Comparison of ENCODE assay signal across 1 mouse cellular context in the genomic region with DNA sequence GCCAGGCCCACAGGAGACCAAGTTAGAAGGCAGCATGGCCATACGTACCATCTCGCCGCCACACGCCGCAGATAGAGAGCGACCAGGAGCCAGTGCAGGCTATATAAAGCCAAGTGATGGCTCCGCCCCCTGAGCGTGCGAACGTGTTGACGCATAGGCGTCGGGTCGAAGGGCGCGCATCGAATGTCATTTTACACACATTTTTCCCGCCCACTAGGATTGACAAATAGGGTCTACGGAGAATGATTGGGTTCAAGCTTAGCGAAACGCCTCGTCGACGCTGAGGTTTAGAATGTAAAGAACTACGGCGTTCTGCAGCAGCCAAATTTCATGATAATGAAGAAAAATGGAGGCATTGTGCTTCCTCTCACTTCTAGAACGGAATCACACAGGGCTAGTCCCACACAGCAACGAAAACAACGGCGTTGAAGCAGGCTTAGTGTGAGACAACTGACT.
TF ChIP-seq lines count a peak whose summit lies in the region.

No protein-coding gene starts in this region.

TF ChIP-seq in MEL, 35 proteins besides CTCF, POLR2A, EP300 and RAD21 (continued from another document):
- TF ChIP-seq ZC3H11A (IDR thresholded peaks at IDR 0.05; ENCODE audit: low read depth, low read length) (no peak), TAL1 (IDR thresholded peaks at IDR 0.05; ENCODE audit: low read length) (no peak), SIN3A (IDR thresholded peaks at IDR 0.05; ENCODE audit: low read length) (peak; percentile 87; the same call in 1 of the 2 replicates), MAFK (IDR thresholded peaks at IDR 0.05; ENCODE audit: borderline replicate concordance, low read depth, low read length) (no peak), E2F4 (IDR thresholded peaks at IDR 0.05; ENCODE audit: borderline replicate concordance, low read depth, low read length) (peak; percentile 99), ZKSCAN1 (IDR thresholded peaks at IDR 0.05; ENCODE audit: low read depth, low read length) (no peak), CHD1 (IDR thresholded peaks at IDR 0.05; ENCODE audit: low read depth, low read length) (no peak), MYC (IDR thresholded peaks at IDR 0.05; ENCODE audit: low read depth, low read length) (peak; percentile 63), TCF12 (IDR thresholded peaks at IDR 0.05; ENCODE audit: low read depth, low read length) (peak; percentile 73), POLR2AphosphoS2 (IDR thresholded peaks at IDR 0.05; ENCODE audit: low read length) (peak; percentile 99; the same call in 1 of the 2 replicates), MXI1 (IDR thresholded peaks at IDR 0.05; ENCODE audit: low read depth, low read length) (no peak), SMC3 (IDR thresholded peaks at IDR 0.05; ENCODE audit: low read depth, low read length) (no peak), MAZ (IDR thresholded peaks at IDR 0.05; ENCODE audit: low read depth, low read length) (no peak), HCFC1 (IDR thresholded peaks at IDR 0.05; ENCODE audit: low read depth, low read length) (peak; percentile 95), ETS1 (IDR thresholded peaks at IDR 0.05; ENCODE audit: low read depth, low read length) (peak; percentile 60; the same call in 1 of the 2 replicates), ELF1 (IDR thresholded peaks at IDR 0.05; ENCODE audit: low read depth, low read length) (no peak; the same call in 1 of the 2 replicates), RCOR1 (IDR thresholded peaks at IDR 0.05; ENCODE audit: low read depth, low read length) (no peak), ZMIZ1 (IDR thresholded peaks at IDR 0.05; ENCODE audit: low read depth, low read length) (peak; percentile 100), GABPA (IDR thresholded peaks at IDR 0.05; ENCODE audit: low read depth, low read length) (no peak), TBP (IDR thresholded peaks at IDR 0.05; ENCODE audit: low read depth, low read length) (peak; percentile 99), MYB (IDR thresholded peaks at IDR 0.05; ENCODE audit: low read depth, low read length) (no peak), ZNF384 (IDR thresholded peaks at IDR 0.05; ENCODE audit: low read depth, low read length) (no peak), POLR2AphosphoS5 (IDR thresholded peaks at IDR 0.05; ENCODE audit: borderline replicate concordance, low read depth, low read length) (peak; percentile 100), UBTF (IDR thresholded peaks at IDR 0.05; ENCODE audit: borderline replicate concordance, insufficient read depth, low read depth, low read length) (no peak)
